Mouse (Mus musculus) embryonic fibroblast, embryonic 13.5 days (primary cell): ENCODE data around the gene Dnah8.

ENCODE experiments used
- CTCF ChIP-seq: IDR thresholded peaks from 2 replicates; pipeline ENCODE4 v1.5.1; 2011; ENCODE audit warnings: mild to moderate bottlenecking, control low read depth, low read length, moderate library complexity, borderline replicate concordance; ENCODE audit not compliant: insufficient read depth
- POLR2A ChIP-seq: IDR thresholded peaks from 2 replicates; pipeline ENCODE4 v1.6.1; 2011; ENCODE audit warnings: low read depth, mild to moderate bottlenecking, control low read depth, low read length, moderate library complexity

DNA sequence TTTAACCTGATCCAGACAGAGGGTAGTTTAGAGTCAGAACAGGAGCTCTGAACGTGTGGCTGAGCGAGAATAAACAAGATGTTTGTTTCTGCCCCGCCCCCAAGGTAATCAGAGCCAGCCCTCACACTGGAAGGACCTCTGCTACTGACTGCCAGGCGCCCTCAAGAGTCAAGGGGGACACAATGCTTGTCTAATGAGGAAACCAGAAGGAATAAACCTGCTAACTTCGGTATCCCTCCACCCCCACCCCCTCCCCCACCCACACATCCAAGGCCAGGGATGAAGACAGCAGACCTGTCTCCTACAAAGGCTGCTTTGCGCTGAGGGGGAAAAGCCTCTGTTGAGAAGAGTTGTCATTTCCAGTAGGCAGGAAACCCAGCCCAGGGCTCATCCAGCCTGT, 29.3 kb upstream of the Dnah8 start:
- TF ChIP-seq CTCF (no peak), POLR2A (no peak)
